Comparison of ENCODE assay signal across 9 mouse cellular contexts in genomic region chr11:59330560-59330959, GRCm38 (mm10). TPM values are rescaled to one million over a fixed set of nuclear protein-coding genes. Genes with fewer than 3 reads are reported as not detected.
DNase-seq lines count a peak whose midpoint lies in the region; ATAC-seq lines count a peak whose summit lies in the region.
"Had no signal": no experiment of that assay in that cellular context is flagged by ENCODE, and none has a peak within 500 bp of the region (broad histone marks: within the 10 kb centered on the region; RNA-seq: fewer than 3 reads in every experiment).

No protein-coding gene starts in this region.

- intact Hi-C loops in heart, postnatal 14 days (cut with DNase I), result loop anchor here (1.0 kb wide), 1 partner anchor 22 kb away; no protein-coding TSS in a partner anchor

- peaks cover 51% of the 10 kb centered on the region for H3K27me3 ChIP-seq in liver, embryonic 12.5 days (replicated peaks)

- H3K4me1 ChIP-seq in liver, embryonic 12.5 days, result no peaks in the 10 kb centered on the region

- DNase-seq in liver, result peak; percentile 74
- peak; percentile 57 to 68 for DNase-seq in adrenal gland, adult 18-20 months (ENCODE audit: low spot score in 2 of 2)
- DNase-seq in embryo, embryonic 11.5 days (ENCODE audit: low read depth, low spot score), result peak; percentile 62
- DNase-seq in heart, postnatal 14 days, result peak; percentile 71 to 82
- DNase-seq in layer of hippocampus, adult 9-10 months (ENCODE audit: low spot score), result peak; percentile 44
- DNase-seq in testis, postnatal 14 days (ENCODE audit: low spot score), result peak; percentile 35

- H3K9me3 ChIP-seq in liver, embryonic 12.5 days (replicated peaks), result no peaks in the 10 kb centered on the region

- H3K4me3 ChIP-seq in liver, embryonic 12.5 days, result no peak overlapping the region

- no peak overlapping the region for H3K4me2 ChIP-seq in liver, embryonic 12.5 days

- no peaks in the 10 kb centered on the region for H3K36me3 ChIP-seq in liver, embryonic 12.5 days

- no peak for ATAC-seq in liver, embryonic 12.5 days
- peak; percentile 75 for ATAC-seq in megakaryocyte progenitor cell, adult 5-6 weeks (replicated peaks; ENCODE audit: poor library complexity)

- no peak overlapping the region for H3K27ac ChIP-seq in liver, embryonic 12.5 days
- H3K27ac ChIP-seq: macrophage had no signal

- no peak overlapping the region for H3K9ac ChIP-seq in liver, embryonic 12.5 days

- 38% methylated on average over 5 of the region's 5 CpGs for WGBS in liver, embryonic 12.5 days (ENCODE audit: insufficient replicate concordance)

RNA-seq across cellular contexts. Expression of gene Wnt9a, which starts 23.8 kb away (rescaled TPM):
- polyA plus RNA-seq in liver, embryonic 12.5 days (2016; fragmentation: Nextera tagmentation; extraction: Ambion mirVana), result 0.32 and 0.50 TPM in 2 replicates
- 1 to 10 TPM in 1 of 2 experiments, under 1 TPM in 1; 0.80 to 1.1 TPM for total RNA-seq in adrenal gland, adult 18-20 months (2021)
- total RNA-seq in heart, postnatal 14 days (2021), result 1 to 10 TPM; 4.9 to 5.6 TPM
- total RNA-seq in megakaryocyte progenitor cell, adult 5-6 weeks (2015), result not detected in 2 replicates
- total RNA-seq in megakaryocyte progenitor cell, adult 5-6 weeks (2017), result not detected in 2 replicates

RNA-seq across cellular contexts. Expression of gene Wnt3a, which starts 40.0 kb away (rescaled TPM):
- polyA plus RNA-seq in liver, embryonic 12.5 days (2016; fragmentation: Nextera tagmentation; extraction: Ambion mirVana), result 0.06 TPM in 1 of 2 replicates, not detected in the other
- not detected for total RNA-seq in adrenal gland, adult 18-20 months (2021)
- not detected for total RNA-seq in heart, postnatal 14 days (2021)
- not detected in 2 replicates for total RNA-seq in megakaryocyte progenitor cell, adult 5-6 weeks (2015)
- total RNA-seq in megakaryocyte progenitor cell, adult 5-6 weeks (2017), result not detected in 2 replicates
- polyA plus RNA-seq: macrophage had no signal

RNA-seq across cellular contexts. Expression of gene Prss38, which starts 44.9 kb away (rescaled TPM):
- polyA plus RNA-seq in liver, embryonic 12.5 days (2016; fragmentation: Nextera tagmentation; extraction: Ambion mirVana), result not detected in 2 replicates
- not detected for total RNA-seq in adrenal gland, adult 18-20 months (2021)
- total RNA-seq in heart, postnatal 14 days (2021), result not detected
- not detected in 2 replicates for total RNA-seq in megakaryocyte progenitor cell, adult 5-6 weeks (2015)
- total RNA-seq in megakaryocyte progenitor cell, adult 5-6 weeks (2017), result not detected in 2 replicates
